Mouse (Mus musculus): ENCODE data around the gene Ugdh. TPM values are rescaled to one million over a fixed set of nuclear protein-coding genes. Genes with fewer than 3 reads are reported as not detected.
"Not testable (repeated sequence)": the region's sequence is repeated elsewhere in the genome, so short reads cannot be mapped to it uniquely, and the experiment has no call there.

Ugdh gene
- polyA plus RNA-seq (2012; rRNA removed): 10.1 and 10.7 TPM in 2 replicates

GRCm38 (mm10) chr5:65435806-65436561, at the start of gene Ugdh:
TSS of gene Ugdh (minus strand) at chr5:65435949.
- 1% methylated on average over 51 of the region's 51 CpGs for WGBS

DNA sequence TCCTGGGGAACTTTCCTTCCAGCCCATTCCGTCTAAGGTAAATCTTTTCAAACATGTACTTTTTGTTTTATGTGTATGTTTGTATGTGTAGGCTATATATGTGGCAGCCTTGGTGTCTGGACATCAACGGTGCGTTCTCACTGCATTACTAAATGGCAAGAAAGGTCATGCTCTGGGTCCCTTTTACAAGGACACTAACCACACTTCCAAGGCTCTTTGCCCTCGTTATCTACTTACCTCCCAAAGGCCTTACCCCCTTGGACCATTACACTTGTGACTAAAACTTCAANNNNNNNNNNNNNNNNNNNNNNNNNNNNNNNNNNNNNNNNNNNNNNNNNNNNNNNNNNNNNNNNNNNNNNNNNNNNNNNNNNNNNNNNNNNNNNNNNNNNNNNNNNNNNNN, 47.2 kb upstream of the Ugdh start:
- Histone ChIP-seq H3K4me3 (ENCODE audit: control insufficient read depth, insufficient read depth, low read length) (no peak overlapping the region), H3K4me1 (replicated peaks; ENCODE audit: control insufficient read depth, insufficient read depth, low read length) (no peaks in the 10 kb centered on the region), H3K27me3 (ENCODE audit: control insufficient read depth, insufficient read depth, low read length) (no peaks in the 10 kb centered on the region), H3K27ac (ENCODE audit: control insufficient read depth, insufficient read depth, low read length) (no peak overlapping the region), H3K36me3 (ENCODE audit: control insufficient read depth, insufficient read depth, low read length) (no peaks in the 10 kb centered on the region)
- no peak for TF ChIP-seq CTCF (IDR thresholded peaks at IDR 0.05; ENCODE audit: borderline replicate concordance, control insufficient read depth, extremely low read depth, insufficient read depth, low read length, poor library complexity)
- no peak for TF ChIP-seq POLR2A (IDR thresholded peaks at IDR 0.05; ENCODE audit: control insufficient read depth, extremely low read depth, insufficient read depth, low read length, poor library complexity)
- no peak for DNase-seq
- WGBS: 98% methylated on average over 4 of the region's 4 CpGs

More at GRCm38 (mm10) chr5:65435806-65436561, at the start of gene Ugdh:
- TF ChIP-seq CTCF (IDR thresholded peaks at IDR 0.05; ENCODE audit: borderline replicate concordance, control insufficient read depth, extremely low read depth, insufficient read depth, low read length, poor library complexity): peak; percentile 40; the same call in 1 of the 2 replicates
- TF ChIP-seq POLR2A (IDR thresholded peaks at IDR 0.05; ENCODE audit: control insufficient read depth, extremely low read depth, insufficient read depth, low read length, poor library complexity): peak; percentile 96
- H3K36me3 ChIP-seq (ENCODE audit: control insufficient read depth, insufficient read depth, low read length): no peaks in the 10 kb centered on the region
- peaks cover 8% of the 10 kb centered on the region for H3K4me1 ChIP-seq (replicated peaks; ENCODE audit: control insufficient read depth, insufficient read depth, low read length)
- H3K4me3 ChIP-seq (ENCODE audit: control insufficient read depth, insufficient read depth, low read length): peak within 1 kb of the TSS; percentile 83
- peak; percentile 96 for DNase-seq
- H3K27ac ChIP-seq (ENCODE audit: control insufficient read depth, insufficient read depth, low read length): no peak within 1 kb of the TSS
- H3K27me3 ChIP-seq (ENCODE audit: control insufficient read depth, insufficient read depth, low read length): no peaks in the 10 kb centered on the region

- H3K4me3 ChIP-seq (ENCODE audit: control insufficient read depth, insufficient read depth, low read length): no peak overlapping the region
- TF ChIP-seq POLR2A (IDR thresholded peaks at IDR 0.05; ENCODE audit: control insufficient read depth, extremely low read depth, insufficient read depth, low read length, poor library complexity) (no peak), CTCF (IDR thresholded peaks at IDR 0.05; ENCODE audit: borderline replicate concordance, control insufficient read depth, extremely low read depth, insufficient read depth, low read length, poor library complexity) (no peak)
- DNase-seq: no peak
- H3K27ac ChIP-seq (ENCODE audit: control insufficient read depth, insufficient read depth, low read length): no peak overlapping the region
- H3K36me3 ChIP-seq (ENCODE audit: control insufficient read depth, insufficient read depth, low read length): no peaks in the 10 kb centered on the region
- H3K27me3 ChIP-seq (ENCODE audit: control insufficient read depth, insufficient read depth, low read length): no peaks in the 10 kb centered on the region
- no peaks in the 10 kb centered on the region for H3K4me1 ChIP-seq (replicated peaks; ENCODE audit: control insufficient read depth, insufficient read depth, low read length)
- 77% methylated on average over 4 of the region's 4 CpGs for WGBS
Measured at GRCm38 (mm10) chr5:65480511-65480910, 44.8 kb upstream of the Ugdh start.

DNA sequence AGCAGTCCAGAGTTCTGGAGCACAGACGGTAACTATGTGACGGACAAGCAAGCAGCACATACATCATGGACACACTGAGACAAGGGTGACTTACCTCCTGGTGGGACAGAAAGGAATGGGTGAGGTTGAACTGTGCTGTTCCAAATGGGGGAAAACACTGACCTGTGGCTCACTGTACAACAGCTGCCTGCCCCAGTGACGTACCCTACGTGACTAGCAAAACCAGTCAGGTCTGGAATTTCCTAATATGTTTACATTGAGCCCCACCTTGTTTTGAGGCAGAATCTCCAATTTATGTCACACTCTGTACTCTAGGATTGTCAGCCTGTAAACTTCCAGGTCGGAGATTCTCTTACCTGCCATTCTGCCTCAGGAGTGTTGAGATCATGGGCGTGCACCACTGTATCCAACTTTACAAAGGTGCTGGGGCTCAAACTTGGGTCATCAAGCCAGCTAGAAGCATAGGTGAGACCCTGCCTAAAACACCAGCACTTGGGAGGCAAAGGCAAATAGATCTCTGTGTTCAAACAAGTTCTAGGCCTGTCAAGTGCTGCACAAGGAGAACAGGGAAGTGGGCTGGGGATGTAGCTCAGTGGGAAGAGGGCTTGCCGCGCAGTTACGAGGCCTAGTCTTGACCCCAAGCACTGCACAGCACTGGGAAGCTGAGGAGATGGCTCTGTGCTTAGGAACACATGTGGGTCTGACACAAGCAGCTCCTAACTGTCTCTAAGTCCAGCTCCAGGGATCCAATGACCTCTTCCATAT, 44.1 kb upstream of the Ugdh start:
- 94% methylated on average over 9 of the region's 9 CpGs for WGBS

GRCm38 (mm10) chr5:65478224-65478623, 42.5 kb upstream of the Ugdh start:
- DNase-seq: no peak
- TF ChIP-seq POLR2A (IDR thresholded peaks at IDR 0.05; ENCODE audit: control insufficient read depth, extremely low read depth, insufficient read depth, low read length, poor library complexity) (no peak), CTCF (IDR thresholded peaks at IDR 0.05; ENCODE audit: borderline replicate concordance, control insufficient read depth, extremely low read depth, insufficient read depth, low read length, poor library complexity) (no peak)
- no peak overlapping the region for H3K4me3 ChIP-seq (ENCODE audit: control insufficient read depth, insufficient read depth, low read length)
- no peaks in the 10 kb centered on the region for H3K36me3 ChIP-seq (ENCODE audit: control insufficient read depth, insufficient read depth, low read length)
- 86% methylated on average over 4 of the region's 4 CpGs for WGBS
- H3K4me1 ChIP-seq (replicated peaks; ENCODE audit: control insufficient read depth, insufficient read depth, low read length): no peaks in the 10 kb centered on the region
- H3K27ac ChIP-seq (ENCODE audit: control insufficient read depth, insufficient read depth, low read length): no peak overlapping the region
- H3K27me3 ChIP-seq (ENCODE audit: control insufficient read depth, insufficient read depth, low read length): no peaks in the 10 kb centered on the region

More for the DNA sequence above, 44.1 kb upstream of the Ugdh start:
- H3K4me1 ChIP-seq (replicated peaks; ENCODE audit: control insufficient read depth, insufficient read depth, low read length): no peaks in the 10 kb centered on the region
- H3K4me3 ChIP-seq (ENCODE audit: control insufficient read depth, insufficient read depth, low read length): no peak overlapping the region
- TF ChIP-seq POLR2A (IDR thresholded peaks at IDR 0.05; ENCODE audit: control insufficient read depth, extremely low read depth, insufficient read depth, low read length, poor library complexity): no peak
- TF ChIP-seq CTCF (IDR thresholded peaks at IDR 0.05; ENCODE audit: borderline replicate concordance, control insufficient read depth, extremely low read depth, insufficient read depth, low read length, poor library complexity): no peak
- H3K27me3 ChIP-seq (ENCODE audit: control insufficient read depth, insufficient read depth, low read length): no peaks in the 10 kb centered on the region
- no peak overlapping the region for H3K27ac ChIP-seq (ENCODE audit: control insufficient read depth, insufficient read depth, low read length)
- DNase-seq: no peak
- no peaks in the 10 kb centered on the region for H3K36me3 ChIP-seq (ENCODE audit: control insufficient read depth, insufficient read depth, low read length)

DNA sequence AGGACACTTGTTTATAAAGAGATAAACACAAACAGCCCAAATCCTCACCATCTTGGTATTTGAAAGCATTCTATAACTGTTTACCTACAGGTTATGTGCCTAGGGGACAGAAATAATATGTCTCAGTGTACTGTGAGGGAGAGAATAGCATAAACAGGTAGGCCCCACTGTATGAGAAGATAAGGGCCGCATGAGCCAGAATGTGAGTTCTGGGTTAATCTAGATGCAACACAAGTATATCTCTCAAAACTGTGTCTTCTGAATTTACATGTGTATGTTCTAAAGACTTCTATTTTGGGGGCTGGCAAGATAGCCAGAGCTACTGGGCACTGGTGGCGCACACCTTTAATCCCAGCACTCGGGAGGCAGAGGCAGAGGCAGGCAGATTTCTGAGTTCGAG, 41.0 kb upstream of the Ugdh start:
- not testable (repeated sequence) for DNase-seq; H3K36me3 ChIP-seq (ENCODE audit: control insufficient read depth, insufficient read depth, low read length); H3K27me3 ChIP-seq (ENCODE audit: control insufficient read depth, insufficient read depth, low read length); H3K4me1 ChIP-seq (replicated peaks; ENCODE audit: control insufficient read depth, insufficient read depth, low read length); H3K4me3 ChIP-seq (ENCODE audit: control insufficient read depth, insufficient read depth, low read length); H3K27ac ChIP-seq (ENCODE audit: control insufficient read depth, insufficient read depth, low read length)
- 98% methylated on average over 4 of the region's 4 CpGs for WGBS

Measured in thymus, adult 2 months (tissue).